ENCODE assay signal across 18 mouse cellular contexts in the genomic region with DNA sequence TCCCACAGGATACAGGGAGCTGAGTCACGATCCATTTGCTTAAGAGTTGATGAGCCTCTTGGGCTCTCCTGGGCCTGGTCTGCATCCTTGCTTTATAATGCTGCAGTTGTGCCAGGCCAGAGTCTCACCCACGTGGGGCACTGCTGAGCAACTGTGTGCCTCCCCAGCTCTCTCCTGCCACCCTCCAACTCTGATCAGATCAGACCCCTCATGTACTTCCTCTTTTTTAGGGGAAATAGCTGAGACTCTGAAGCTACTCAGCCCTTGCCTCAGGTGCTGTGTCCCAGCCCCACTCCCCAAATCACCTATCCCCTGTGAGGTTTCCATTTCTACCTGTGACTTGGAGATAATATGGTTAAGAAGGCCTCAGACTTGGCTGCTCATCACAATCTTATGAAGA. TPM values are rescaled to one million over a fixed set of nuclear protein-coding genes. Genes with fewer than 3 reads are reported as not detected.
DNase-seq lines count a peak whose midpoint lies in the region; ATAC-seq and TF ChIP-seq lines count a peak whose summit lies in the region.
"Had no signal": no experiment of that assay in that cellular context is flagged by ENCODE, and none has a peak within 500 bp of the region (broad histone marks: within the 10 kb centered on the region; RNA-seq: fewer than 3 reads in every experiment).

No protein-coding gene starts in this region.

- TF ChIP-seq EP300 in liver, embryonic 14.5 days (IDR thresholded peaks at IDR 0.05; ENCODE audit: low read depth): no peak

- no peak overlapping the region for H3K4me2 ChIP-seq in liver, embryonic 14.5 days (ENCODE audit: low read depth)
- H3K4me2 ChIP-seq in liver, embryonic 12.5 days: no peak overlapping the region
- no peak overlapping the region for H3K4me2 ChIP-seq in midbrain, embryonic 13.5 days (replicated peaks)
- H3K4me2 ChIP-seq: hindbrain, embryonic 12.5 days; liver, embryonic 15.5 days; midbrain, embryonic 12.5 days; neural tube, embryonic 15.5 days had no signal

- H3K36me3 ChIP-seq in liver, embryonic 14.5 days (replicated peaks; ENCODE audit: control insufficient read depth, insufficient read depth, low read depth): no peaks in the 10 kb centered on the region
- no peaks in the 10 kb centered on the region for H3K36me3 ChIP-seq in liver, embryonic 12.5 days
- no peaks in the 10 kb centered on the region for H3K36me3 ChIP-seq in midbrain, embryonic 13.5 days
- H3K36me3 ChIP-seq: hindbrain, embryonic 12.5 days; liver, embryonic 15.5 days; midbrain, embryonic 12.5 days; neural tube, embryonic 15.5 days had no signal

- DNase-seq in liver, embryonic 14.5 days (ENCODE audit: low read depth in 3 of 3, low spot score in 3 of 3): no peak
- peak; percentile 28 for DNase-seq in c-Kit-positive CD71-negative TER-119-negative erythroid progenitor cells, embryonic 14.5 days (ENCODE audit: low read depth)
- DNase-seq in adrenal gland, postnatal 14 days: no peak
- DNase-seq in left cerebral cortex, adult 11 months (ENCODE audit: low spot score): no peak
- DNase-seq: cerebellum, adult 9-11 months; forebrain, postnatal 0 days; heart, adult 18-20 months; lung, postnatal 10 days; retina, postnatal 1 day had no signal

- H3K9me3 ChIP-seq in liver, embryonic 14.5 days (ENCODE audit: control insufficient read depth, low read length): no peaks in the 10 kb centered on the region
- H3K9me3 ChIP-seq in liver, embryonic 12.5 days (replicated peaks): no peaks in the 10 kb centered on the region
- no peaks in the 10 kb centered on the region for H3K9me3 ChIP-seq in midbrain, embryonic 13.5 days
- H3K9me3 ChIP-seq: hindbrain, embryonic 12.5 days; liver, embryonic 15.5 days; midbrain, embryonic 12.5 days; neural tube, embryonic 15.5 days had no signal

- no peaks in the 10 kb centered on the region for H3K27me3 ChIP-seq in liver, embryonic 14.5 days (ENCODE audit: control insufficient read depth, insufficient read depth, low read length)
- H3K27me3 ChIP-seq in liver, embryonic 12.5 days (replicated peaks): no peaks in the 10 kb centered on the region
- H3K27me3 ChIP-seq in midbrain, embryonic 13.5 days: no peaks in the 10 kb centered on the region
- H3K27me3 ChIP-seq: hindbrain, embryonic 12.5 days; liver, embryonic 15.5 days; midbrain, embryonic 12.5 days; neural tube, embryonic 15.5 days had no signal

- no peak overlapping the region for H3K9ac ChIP-seq in liver, embryonic 14.5 days (replicated peaks)
- no peak overlapping the region for H3K9ac ChIP-seq in liver, embryonic 12.5 days
- H3K9ac ChIP-seq in midbrain, embryonic 13.5 days (replicated peaks): no peak overlapping the region
- H3K9ac ChIP-seq: forebrain, postnatal 0 days; hindbrain, embryonic 12.5 days; liver, embryonic 15.5 days; midbrain, embryonic 12.5 days; neural tube, embryonic 15.5 days had no signal

- 10% methylated on average over 2 of the region's 2 CpGs for WGBS in liver, embryonic 14.5 days (ENCODE audit: insufficient replicate concordance)
- WGBS in liver, embryonic 12.5 days (ENCODE audit: insufficient replicate concordance): 20% methylated on average over 2 of the region's 2 CpGs
- WGBS in midbrain, embryonic 13.5 days: 53% methylated on average over 2 of the region's 2 CpGs

- H3K4me3 ChIP-seq in liver, embryonic 14.5 days (ENCODE audit: insufficient read depth in 1 of 2, low read depth in 2 of 2, low read length in 2 of 2): no peak overlapping the region
- H3K4me3 ChIP-seq in liver, embryonic 12.5 days: no peak overlapping the region
- no peak overlapping the region for H3K4me3 ChIP-seq in midbrain, embryonic 13.5 days (replicated peaks)
- H3K4me3 ChIP-seq: hindbrain, embryonic 12.5 days; liver, embryonic 15.5 days; midbrain, embryonic 12.5 days; myocyte; neural tube, embryonic 15.5 days had no signal

- no peaks in the 10 kb centered on the region for H3K4me1 ChIP-seq in liver, embryonic 14.5 days (replicated peaks; ENCODE audit: control insufficient read depth in 2 of 2, insufficient read depth in 2 of 2, low read length in 1 of 2)
- 0 out of 2 replicates have a peak, but pooled peaks cover 6% of the 10 kb centered on the region for H3K4me1 ChIP-seq in liver, embryonic 12.5 days
- H3K4me1 ChIP-seq in midbrain, embryonic 13.5 days (replicated peaks): 0 out of 2 replicates have a peak, but pooled peaks cover 3% of the 10 kb centered on the region
- H3K4me1 ChIP-seq: liver, embryonic 15.5 days had no signal

- peak; percentile 17; the same call in 1 of the 2 replicates for TF ChIP-seq CTCF in liver, embryonic 14.5 days (IDR thresholded peaks at IDR 0.05; ENCODE audit: low read depth)

- no peak overlapping the region for H3K27ac ChIP-seq in liver, embryonic 14.5 days
- H3K27ac ChIP-seq in liver, embryonic 12.5 days: no peak overlapping the region
- no peak overlapping the region for H3K27ac ChIP-seq in midbrain, embryonic 13.5 days
- H3K27ac ChIP-seq: hindbrain, embryonic 12.5 days; liver, embryonic 15.5 days; midbrain, embryonic 12.5 days; neural tube, embryonic 15.5 days had no signal

- ATAC-seq in liver, embryonic 14.5 days (ENCODE audit: insufficient read depth): no peak
- ATAC-seq in liver, embryonic 12.5 days: no peak
- ATAC-seq in neutrophil, adult 5-6 weeks (ENCODE audit: extremely low read depth, insufficient number of reproducible peaks, low FRiP score, poor library complexity, severe bottlenecking): 0 out of 2 replicates have a peak, but pooled peaks have one; percentile 21
- no peak for ATAC-seq in midbrain, embryonic 13.5 days
- ATAC-seq: forebrain, postnatal 0 days had no signal

RNA-seq across cellular contexts. Expression of gene Kcnmb1, which starts 2.6 kb away (rescaled TPM):
- 0.03 TPM in 2 replicates for polyA plus RNA-seq in liver, embryonic 14.5 days (2012; rRNA removed)
- polyA plus RNA-seq in liver, embryonic 14.5 days (2014; fragmentation: Nextera tagmentation; extraction: Ambion mirVana): 0.08 TPM in 1 of 2 replicates, not detected in the other
- polyA plus RNA-seq in liver, embryonic 12.5 days (2016; fragmentation: Nextera tagmentation; extraction: Ambion mirVana): 0.11 and 0.18 TPM in 2 replicates
- total RNA-seq in neutrophil, adult 5-6 weeks (2017): 0.12 TPM in 1 of 2 replicates, not detected in the other
- total RNA-seq in adrenal gland, postnatal 14 days (2021): 0.11 and 0.38 TPM in 2 replicates
- polyA plus RNA-seq in midbrain, embryonic 13.5 days (2015; fragmentation: Nextera tagmentation; extraction: Ambion mirVana): 0.19 TPM in 2 replicates
- polyA plus RNA-seq: liver, embryonic 15.5 days had no signal

RNA-seq across cellular contexts. Expression of gene Kcnip1, which starts 27.6 kb away (rescaled TPM):
- polyA plus RNA-seq in liver, embryonic 14.5 days (2012; rRNA removed): 0.10 and 0.15 TPM in 2 replicates
- 0.14 and 0.25 TPM in 2 replicates for polyA plus RNA-seq in liver, embryonic 14.5 days (2014; fragmentation: Nextera tagmentation; extraction: Ambion mirVana)
- 0.39 and 0.66 TPM in 2 replicates for polyA plus RNA-seq in liver, embryonic 12.5 days (2016; fragmentation: Nextera tagmentation; extraction: Ambion mirVana)
- 0.49 TPM in 1 of 2 replicates, not detected in the other for total RNA-seq in neutrophil, adult 5-6 weeks (2017)
- 5.1 and 5.4 TPM in 2 replicates for total RNA-seq in adrenal gland, postnatal 14 days (2021)
- polyA plus RNA-seq in midbrain, embryonic 13.5 days (2015; fragmentation: Nextera tagmentation; extraction: Ambion mirVana): 41.6 and 45.9 TPM in 2 replicates
- polyA plus RNA-seq: C2C12, myocyte had no signal

Comparison
In these comparisons a context has a peak if more than half of its experiments do, and no peak if none do; other contexts are left out.
1. RNA of gene Kcnip1, which starts 27.6 kb away (polyA plus RNA-seq): 41.6 to 45.9 TPM in midbrain, embryonic 13.5 days; 0.39 to 0.66 TPM in liver, embryonic 12.5 days and 0.10 to 0.25 TPM in liver, embryonic 14.5 days; every median in the first group is over 10 times any median in the second.